Mouse (Mus musculus): ENCODE results near the gene Izumo1. TPM values are rescaled to one million over a fixed set of nuclear protein-coding genes. Genes with fewer than 3 reads are reported as not detected.
A peak's percentile ranks its signal among the peaks of the same experiment; 100 is the strongest.

The Izumo1 gene
- polyA plus RNA-seq, 1 experiment from 2014 or later: not detected

DNA sequence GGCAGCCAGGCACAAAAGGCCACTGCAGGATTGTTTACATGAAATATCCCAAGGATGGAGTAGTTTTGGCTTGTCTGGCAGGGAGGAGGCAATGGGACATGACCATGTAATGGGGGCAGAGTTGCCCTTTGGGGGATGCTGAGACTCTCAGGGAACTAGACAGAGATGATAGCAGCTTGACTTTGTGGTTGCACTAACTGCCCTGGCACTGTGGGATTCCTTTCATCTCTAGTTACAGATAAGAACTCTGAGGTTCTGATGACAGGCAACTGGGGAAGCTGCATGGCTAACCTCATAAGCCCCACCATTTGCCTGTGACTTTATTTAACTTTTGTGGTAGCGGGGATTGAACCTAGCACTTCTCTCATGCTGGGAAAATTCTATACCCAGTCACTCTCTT lies 25.5 kb upstream of the Izumo1 start:
- H3K36me3 ChIP-seq: no peaks in the 10 kb centered on the region
- H3K4me1 ChIP-seq (replicated peaks): peaks cover 9% of the 10 kb centered on the region; the same call in 1 of the 2 replicates
- WGBS: 92% methylated on average over 1 of the region's 1 CpGs

DNA sequence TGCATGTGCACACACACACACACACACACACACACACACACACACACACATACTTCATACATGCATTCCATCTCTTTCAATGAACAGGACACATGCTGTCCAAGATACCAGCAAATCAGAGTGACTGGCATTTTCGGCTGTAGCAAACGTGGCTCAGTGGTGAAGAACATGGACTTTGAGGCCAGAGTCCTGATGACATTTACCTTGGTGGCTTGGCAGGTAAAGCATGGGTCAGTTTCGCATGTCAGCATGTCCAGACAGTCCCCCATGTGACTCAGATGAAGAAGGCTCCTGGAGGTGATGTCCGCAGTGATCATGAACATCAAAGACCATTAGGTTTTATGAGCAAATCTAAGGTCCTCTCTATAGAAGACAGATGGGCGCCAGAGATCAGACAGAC lies 24.6 kb upstream of the Izumo1 start:
- no peak for DNase-seq (ENCODE audit: low spot score)
- H3K4me1 ChIP-seq (replicated peaks): peaks cover 11% of the 10 kb centered on the region; the same call in 1 of the 2 replicates
- H3K36me3 ChIP-seq: no peaks in the 10 kb centered on the region
- H3K9me3 ChIP-seq: no peaks in the 10 kb centered on the region
- no peaks in the 10 kb centered on the region for H3K27me3 ChIP-seq (ENCODE audit: insufficient read depth, poor library complexity, severe bottlenecking)
- H3K27ac ChIP-seq: no peak overlapping the region
- WGBS: 90% methylated on average over 5 of the region's 5 CpGs
- H3K4me3 ChIP-seq: no peak overlapping the region

More for the DNA sequence above, 25.5 kb upstream of the Izumo1 start:
- H3K4me3 ChIP-seq: no peak overlapping the region
- H3K9me3 ChIP-seq: no peaks in the 10 kb centered on the region
- no peaks in the 10 kb centered on the region for H3K27me3 ChIP-seq (ENCODE audit: insufficient read depth, poor library complexity, severe bottlenecking)
- no peak overlapping the region for H3K27ac ChIP-seq
- no peak for DNase-seq (ENCODE audit: low spot score)

DNA sequence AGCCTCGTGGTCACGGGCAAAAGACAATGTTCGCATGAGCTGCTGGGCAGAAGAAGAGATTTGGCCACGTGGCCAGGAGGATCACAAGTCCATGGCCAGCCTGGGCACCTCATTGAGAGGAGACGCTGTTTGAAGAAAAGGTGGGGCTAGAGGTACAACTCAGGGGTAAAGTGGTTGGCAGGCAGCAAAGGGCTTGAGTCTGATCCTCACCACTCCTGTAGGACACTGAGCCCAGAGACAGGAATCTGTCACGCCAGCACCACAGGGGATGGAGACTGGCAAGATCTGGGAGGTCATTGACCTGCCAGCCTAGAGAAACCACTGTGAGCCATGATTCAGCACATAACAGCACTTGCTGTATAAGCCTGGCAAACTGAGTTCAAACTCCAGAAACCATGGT lies 24.1 kb upstream of the Izumo1 start:
- 88% methylated on average over 6 of the region's 6 CpGs for WGBS
- no peak overlapping the region for H3K27ac ChIP-seq
- DNase-seq (ENCODE audit: low spot score): no peak
- no peaks in the 10 kb centered on the region for H3K27me3 ChIP-seq (ENCODE audit: insufficient read depth, poor library complexity, severe bottlenecking)
- peaks cover 11% of the 10 kb centered on the region; the same call in 1 of the 2 replicates for H3K4me1 ChIP-seq (replicated peaks)
- no peak overlapping the region for H3K4me3 ChIP-seq
- H3K9me3 ChIP-seq: no peaks in the 10 kb centered on the region
- H3K36me3 ChIP-seq: no peaks in the 10 kb centered on the region

DNA sequence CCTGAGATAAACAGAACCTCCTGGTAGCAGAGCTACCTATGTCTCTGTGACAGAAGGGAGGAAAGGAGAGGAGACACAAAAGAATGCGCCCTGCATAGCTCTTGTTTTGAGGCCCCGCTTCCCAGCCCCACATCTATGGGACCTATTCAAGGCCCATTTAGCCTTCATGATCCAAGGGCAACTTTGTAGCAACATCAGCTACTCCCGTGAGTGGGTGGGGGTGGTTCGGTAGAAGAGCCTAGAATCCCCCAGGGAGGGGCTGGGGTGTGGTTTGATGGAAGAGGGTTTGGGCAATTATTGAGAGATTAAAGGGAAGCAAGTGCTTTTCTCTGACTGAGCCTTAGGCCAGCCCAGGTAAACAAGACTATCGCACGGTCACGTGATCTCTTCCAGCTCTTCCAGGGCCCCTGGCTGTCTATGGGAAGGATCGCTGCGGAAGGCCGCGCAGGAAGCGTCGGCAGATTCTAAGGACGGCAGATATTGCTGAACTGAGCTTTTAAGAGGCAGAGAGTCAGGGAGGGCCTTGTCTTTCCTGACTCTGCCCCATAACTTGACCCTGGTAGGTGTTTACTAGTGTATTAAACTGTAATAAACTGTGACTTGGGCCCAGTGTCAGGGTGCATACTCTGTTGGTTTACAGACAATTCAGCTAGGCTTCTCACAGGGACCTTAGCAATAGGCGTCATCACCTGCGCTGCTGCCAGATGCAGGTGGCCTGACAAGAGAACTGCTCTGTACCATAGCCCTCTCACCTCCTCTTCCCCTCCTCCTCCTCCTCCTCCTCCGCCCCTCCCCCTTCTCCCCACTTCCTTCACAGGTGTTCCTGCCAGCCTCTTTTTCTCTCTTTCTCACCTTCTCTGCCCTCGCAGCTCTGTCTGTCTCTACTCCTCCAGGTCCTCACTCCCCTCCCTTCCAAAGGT lies 22.4 kb upstream of the Izumo1 start:
- no peak overlapping the region for H3K4me3 ChIP-seq
- 48% methylated on average over 18 of the region's 18 CpGs for WGBS
- H3K27me3 ChIP-seq (ENCODE audit: insufficient read depth, poor library complexity, severe bottlenecking): no peaks in the 10 kb centered on the region
- peaks cover 11% of the 10 kb centered on the region; the same call in 1 of the 2 replicates for H3K4me1 ChIP-seq (replicated peaks)
- H3K36me3 ChIP-seq: no peaks in the 10 kb centered on the region
- H3K27ac ChIP-seq: no peak overlapping the region
- DNase-seq (ENCODE audit: low spot score): no peak
- no peaks in the 10 kb centered on the region for H3K9me3 ChIP-seq

DNA sequence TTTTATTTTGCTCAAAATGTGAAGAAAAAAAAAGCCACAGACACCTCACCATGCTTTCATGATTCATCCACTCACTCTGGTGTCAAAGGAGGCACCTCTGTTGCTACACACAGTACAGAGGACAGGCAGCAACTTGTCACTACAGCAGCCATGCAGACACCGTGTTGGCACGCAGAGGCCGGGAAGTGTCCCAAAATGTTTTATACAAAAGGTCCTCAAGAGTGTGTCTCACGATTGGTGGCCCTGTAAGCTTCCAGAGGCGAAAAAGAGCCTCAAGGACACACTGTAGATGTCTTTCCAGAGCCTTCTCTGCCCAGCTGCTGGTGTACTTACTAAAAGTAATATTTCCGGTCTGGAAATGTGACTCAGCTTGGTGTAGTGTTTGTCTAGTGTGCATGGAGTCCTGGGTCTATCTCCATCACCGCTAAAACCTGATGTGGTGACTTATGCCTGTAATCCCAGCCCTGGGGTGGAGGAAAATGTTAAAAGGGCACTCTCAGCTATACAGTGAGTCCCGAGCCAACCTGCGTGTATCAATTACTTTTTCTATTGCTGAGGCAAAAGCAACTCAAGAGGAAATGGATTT lies 15.8 kb upstream of the Izumo1 start:
- Histone ChIP-seq H3K27me3 (ENCODE audit: insufficient read depth, poor library complexity, severe bottlenecking) (no peaks in the 10 kb centered on the region), H3K9me3 (no peaks in the 10 kb centered on the region), H3K27ac (no peak overlapping the region), H3K4me1 (replicated peaks) (0 out of 2 replicates have a peak, but pooled peaks cover 3% of the 10 kb centered on the region), H3K4me3 (no peak overlapping the region), H3K36me3 (no peaks in the 10 kb centered on the region)
- WGBS: 82% methylated on average over 9 of the region's 9 CpGs
- no peak for DNase-seq (ENCODE audit: low spot score)

DNA sequence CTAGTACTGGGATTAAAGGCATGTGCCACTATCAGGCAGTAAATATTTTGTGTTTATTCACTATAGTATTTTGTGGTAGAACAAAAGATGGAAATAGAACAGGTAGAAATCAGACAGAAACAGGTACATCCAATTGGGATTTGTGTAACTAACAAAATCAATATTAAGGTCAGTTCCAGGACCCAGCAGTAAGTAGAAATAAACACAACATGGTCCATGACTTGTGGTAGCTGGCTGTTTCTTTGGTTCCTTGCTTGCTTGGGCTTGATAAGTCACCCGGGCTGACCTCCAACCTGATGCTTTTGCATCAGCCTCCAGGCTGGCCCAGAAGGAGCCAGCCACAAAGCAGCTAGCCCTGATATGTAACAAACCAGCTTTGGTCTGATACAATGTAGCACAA lies 12.1 kb upstream of the Izumo1 start:
- H3K4me3 ChIP-seq: no peak overlapping the region
- no peak overlapping the region for H3K27ac ChIP-seq
- 89% methylated on average over 1 of the region's 1 CpGs for WGBS
- DNase-seq (ENCODE audit: low spot score): no peak
- no peaks in the 10 kb centered on the region for H3K4me1 ChIP-seq (replicated peaks)
- 0 out of 2 replicates have a peak, but pooled peaks cover under 1% of the 10 kb centered on the region for H3K27me3 ChIP-seq (ENCODE audit: insufficient read depth, poor library complexity, severe bottlenecking)
- H3K36me3 ChIP-seq: no peaks in the 10 kb centered on the region
- H3K9me3 ChIP-seq: no peaks in the 10 kb centered on the region

DNA sequence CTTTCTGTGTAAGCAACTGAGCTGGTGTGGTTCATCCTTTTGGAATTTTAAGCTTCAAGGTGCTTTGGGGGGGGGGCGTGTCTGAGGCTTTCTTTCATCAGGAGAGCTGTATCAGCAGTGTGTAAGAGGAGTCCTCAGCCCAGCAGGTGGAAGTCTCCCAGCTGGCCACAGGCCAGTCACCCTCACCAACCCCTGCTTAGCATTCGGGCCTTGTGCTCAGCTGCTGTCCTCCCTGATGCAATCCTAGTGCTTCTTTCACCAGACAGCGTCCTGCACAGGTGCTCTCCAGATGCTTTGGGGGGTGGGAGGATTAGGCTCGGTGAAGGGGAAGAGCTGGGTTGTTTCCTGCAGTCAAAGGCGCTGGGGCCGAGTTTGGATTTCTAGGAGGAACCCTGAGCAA lies 5.3 kb upstream of the Izumo1 start:
- peaks cover 26% of the 10 kb centered on the region for H3K4me1 ChIP-seq (replicated peaks)
- H3K27ac ChIP-seq: 0 out of 2 replicates have a peak overlapping the region, but pooled peaks have one; percentile 29
- H3K9me3 ChIP-seq: no peaks in the 10 kb centered on the region
- H3K36me3 ChIP-seq: no peaks in the 10 kb centered on the region
- no peak overlapping the region for H3K4me3 ChIP-seq
- DNase-seq (ENCODE audit: low spot score): no peak
- H3K27me3 ChIP-seq (ENCODE audit: insufficient read depth, poor library complexity, severe bottlenecking): peaks cover 62% of the 10 kb centered on the region
- 23% methylated on average over 6 of the region's 6 CpGs for WGBS

DNA sequence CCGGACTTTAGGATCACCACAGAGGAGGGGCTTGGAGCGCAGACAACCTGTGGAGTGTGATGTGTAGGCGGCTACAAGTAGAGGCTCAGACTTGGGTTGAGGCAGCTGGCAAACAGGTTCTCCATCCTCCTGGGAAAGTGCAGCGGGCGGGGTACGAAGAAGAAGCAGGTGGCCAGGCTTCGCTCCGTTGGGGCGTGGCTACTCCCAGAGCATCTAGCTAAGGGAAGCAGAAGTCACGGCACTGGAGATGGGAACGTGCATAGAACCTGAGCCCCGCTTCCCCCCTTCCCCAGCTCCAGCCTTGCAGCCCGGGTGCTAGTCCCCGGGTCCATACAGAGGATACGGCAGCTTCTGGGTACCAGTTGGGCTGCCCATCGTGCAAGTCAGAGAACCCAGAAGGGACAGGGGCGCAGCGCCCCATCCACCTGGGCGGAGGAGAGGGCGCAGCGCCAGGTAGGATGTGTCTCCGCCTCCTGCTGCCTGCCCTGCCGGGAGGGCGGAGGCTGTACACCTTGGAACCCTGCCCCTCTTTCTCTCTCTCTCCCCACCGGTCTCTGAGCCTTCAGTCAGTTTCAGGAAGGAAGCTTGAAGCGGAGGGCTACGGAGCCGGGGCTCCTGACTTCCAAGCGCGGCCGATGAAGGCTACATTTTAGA lies 4.4 kb upstream of the Izumo1 start, which contains the start of gene Fut1:
TSS of gene Fut1 (plus strand) at position 248 of the 654 bp plus-strand sequence.
- Histone ChIP-seq H3K4me1 (replicated peaks) (peaks cover 26% of the 10 kb centered on the region), H3K27me3 (ENCODE audit: insufficient read depth, poor library complexity, severe bottlenecking) (peaks cover 62% of the 10 kb centered on the region), H3K9me3 (no peaks in the 10 kb centered on the region), H3K27ac (0 out of 2 replicates have a peak within 1 kb of the TSS, but pooled peaks have one; percentile 29), H3K4me3 (peak within 1 kb of the TSS; percentile 37; the same call in 1 of the 2 replicates), H3K36me3 (no peaks in the 10 kb centered on the region)
- 6% methylated on average over 31 of the region's 31 CpGs for WGBS
- no peak for DNase-seq (ENCODE audit: low spot score)

DNA sequence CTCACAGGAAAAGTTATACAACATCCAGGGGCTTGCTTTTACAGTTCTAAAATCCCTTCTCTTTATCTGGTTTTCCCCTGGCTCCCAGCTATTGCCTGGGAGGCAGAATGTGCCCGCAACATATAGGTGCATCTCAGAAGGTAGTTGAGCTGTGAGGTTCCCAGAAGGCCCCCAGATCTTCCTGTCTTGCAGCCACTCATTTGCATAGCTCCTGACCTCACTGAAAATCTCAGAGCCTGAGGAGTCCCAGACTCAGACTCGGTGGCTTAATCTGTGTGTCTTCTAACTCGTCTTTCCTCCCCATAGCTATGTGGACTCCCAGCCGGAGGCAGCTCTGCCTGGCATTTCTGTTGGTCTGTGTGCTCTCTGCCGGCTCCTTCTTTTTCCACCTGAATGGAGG lies 3.3 kb upstream of the Izumo1 start:
- DNase-seq (ENCODE audit: low spot score): no peak
- H3K27ac ChIP-seq: no peak overlapping the region
- H3K4me3 ChIP-seq: no peak overlapping the region
- H3K27me3 ChIP-seq (ENCODE audit: insufficient read depth, poor library complexity, severe bottlenecking): peaks cover 62% of the 10 kb centered on the region
- 82% methylated on average over 5 of the region's 5 CpGs for whole genome bisulfite sequencing
- no peaks in the 10 kb centered on the region for H3K36me3 ChIP-seq
- peaks cover 26% of the 10 kb centered on the region for H3K4me1 ChIP-seq (replicated peaks)
- H3K9me3 ChIP-seq: no peaks in the 10 kb centered on the region

DNA sequence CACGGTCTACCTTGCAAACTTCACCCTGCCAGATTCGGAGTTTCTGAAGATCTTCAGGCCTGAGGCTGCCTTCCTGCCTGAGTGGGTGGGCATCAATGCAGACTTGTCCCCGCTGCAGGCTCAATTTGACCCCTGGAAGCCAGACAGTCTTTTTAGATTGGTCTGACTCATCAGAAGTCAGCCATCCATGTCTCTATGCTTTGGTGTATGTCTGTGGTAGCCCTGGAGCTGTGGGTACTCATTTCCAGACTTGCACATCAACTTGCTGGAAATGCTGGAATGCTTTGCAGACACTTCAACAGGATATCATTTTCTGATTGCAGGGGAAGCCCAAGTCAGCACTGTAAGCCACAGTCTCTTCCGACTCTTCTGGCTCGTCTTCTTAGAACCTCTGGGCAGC lies 2.0 kb upstream of the Izumo1 start:
- Histone ChIP-seq H3K4me1 (replicated peaks) (peaks cover 26% of the 10 kb centered on the region), H3K27me3 (ENCODE audit: insufficient read depth, poor library complexity, severe bottlenecking) (peaks cover 60% of the 10 kb centered on the region), H3K36me3 (no peaks in the 10 kb centered on the region), H3K4me3 (no peak overlapping the region), H3K9me3 (no peaks in the 10 kb centered on the region), H3K27ac (no peak overlapping the region)
- WGBS: 90% methylated on average over 5 of the region's 5 CpGs
- DNase-seq (ENCODE audit: low spot score): no peak

DNA sequence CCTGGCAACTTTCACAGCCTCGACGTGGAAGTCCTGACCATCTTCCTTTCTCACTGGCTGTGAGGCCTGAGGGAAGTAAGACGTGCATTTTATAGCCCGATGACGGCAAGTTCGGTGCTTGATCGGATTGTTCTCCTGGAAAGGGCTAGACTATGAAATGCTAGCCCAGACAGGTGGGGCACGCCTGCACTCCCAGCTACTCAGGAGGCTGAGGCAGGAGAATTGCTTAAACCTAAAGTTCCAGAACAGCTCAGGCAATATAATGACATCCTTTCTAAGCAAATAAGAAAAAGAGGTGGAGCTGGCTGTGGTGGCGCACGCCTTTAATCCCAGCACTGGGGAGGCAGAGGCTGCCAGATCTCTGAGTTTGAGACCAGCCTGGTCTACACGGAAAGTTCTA lies 1.9 kb downstream of the Izumo1 start:
- Histone ChIP-seq H3K9me3 (no peaks in the 10 kb centered on the region), H3K36me3 (no peaks in the 10 kb centered on the region), H3K4me3 (no peak overlapping the region), H3K27ac (no peak overlapping the region), H3K27me3 (ENCODE audit: insufficient read depth, poor library complexity, severe bottlenecking) (peaks cover 55% of the 10 kb centered on the region), H3K4me1 (replicated peaks) (peaks cover 5% of the 10 kb centered on the region)
- 94% methylated on average over 11 of the region's 11 CpGs for WGBS
- DNase-seq (ENCODE audit: low spot score): no peak

DNA sequence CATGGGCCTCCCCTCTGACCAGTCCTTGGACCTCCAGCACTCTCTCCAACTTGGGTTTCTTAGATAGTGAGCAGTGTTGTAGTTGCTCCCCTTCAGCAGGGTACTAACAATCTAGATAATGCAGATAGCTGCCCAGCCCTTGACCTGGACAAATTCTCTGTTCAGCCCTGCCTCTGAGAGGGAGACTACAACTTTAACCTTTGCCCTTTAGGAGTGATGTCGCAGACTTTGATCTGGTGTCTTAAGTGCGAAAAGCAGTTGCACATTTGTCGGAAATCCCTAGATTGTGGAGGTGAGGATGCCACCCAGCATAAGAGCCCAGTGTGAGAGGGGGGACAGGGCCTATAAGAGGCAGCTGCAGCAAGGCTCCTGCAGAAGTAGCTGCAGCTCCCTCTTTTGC lies 3.1 kb downstream of the Izumo1 start:
- no peak overlapping the region for H3K27ac ChIP-seq
- 86% methylated on average over 3 of the region's 3 CpGs for WGBS
- no peak overlapping the region for H3K4me3 ChIP-seq
- H3K36me3 ChIP-seq: no peaks in the 10 kb centered on the region
- no peaks in the 10 kb centered on the region for H3K9me3 ChIP-seq
- no peak for DNase-seq (ENCODE audit: low spot score)
- peaks cover 7% of the 10 kb centered on the region for H3K4me1 ChIP-seq (replicated peaks)
- H3K27me3 ChIP-seq (ENCODE audit: insufficient read depth, poor library complexity, severe bottlenecking): peaks cover 55% of the 10 kb centered on the region

DNA sequence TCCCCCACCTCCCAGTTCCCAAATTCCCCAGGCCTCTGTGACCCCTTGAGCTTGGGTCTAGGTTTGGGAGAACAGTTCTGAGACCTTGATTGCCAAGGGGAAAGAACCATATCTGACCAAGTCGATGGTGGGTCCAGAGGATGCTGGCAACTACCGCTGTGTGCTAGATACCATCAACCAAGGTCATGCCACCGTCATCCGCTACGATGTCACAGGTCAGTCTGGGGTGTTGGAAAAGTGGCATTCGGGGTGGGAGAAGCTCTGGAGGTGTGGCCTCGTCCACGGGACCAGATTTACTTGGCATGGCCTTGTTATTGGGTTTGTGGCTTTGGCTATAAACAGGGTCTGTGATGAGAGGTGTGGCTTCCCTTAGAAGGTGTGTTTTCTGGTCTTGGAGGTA lies 3.9 kb downstream of the Izumo1 start:
- H3K27ac ChIP-seq: no peak overlapping the region
- no peak for DNase-seq (ENCODE audit: low spot score)
- H3K4me1 ChIP-seq (replicated peaks): peaks cover 10% of the 10 kb centered on the region
- H3K27me3 ChIP-seq (ENCODE audit: insufficient read depth, poor library complexity, severe bottlenecking): peaks cover 55% of the 10 kb centered on the region
- H3K9me3 ChIP-seq: no peaks in the 10 kb centered on the region
- no peak overlapping the region for H3K4me3 ChIP-seq
- WGBS: 92% methylated on average over 8 of the region's 8 CpGs
- no peaks in the 10 kb centered on the region for H3K36me3 ChIP-seq

Measured in hindbrain, embryonic 10.5 days (tissue).